Mouse (Mus musculus): ENCODE measurements at regions not wholly inside any gene's neighbourhood (a gene's known extent, or its start where the extent isn't known, plus 50 kb on each side); places are given as distances from the start of the nearest gene placed in this dataset.
A peak's percentile ranks its signal among the peaks of the same experiment; 100 is the strongest.

- Histone ChIP-seq H3K27me3 (peaks cover 10% of the 10 kb centered on the region; the same call in 1 of the 2 replicates), H3K9ac (replicated peaks) (no peak overlapping the region), H3K27ac (replicated peaks) (no peak overlapping the region), H3K4me3 (no peak overlapping the region), H3K36me3 (no peaks in the 10 kb centered on the region), H3K4me2 (replicated peaks) (no peak overlapping the region), H3K4me1 (peaks cover 17% of the 10 kb centered on the region), H3K9me3 (no peaks in the 10 kb centered on the region)
- ATAC-seq (ENCODE audit: low FRiP score, low read depth): 0 out of 2 replicates have a peak, but pooled peaks have one; percentile 12
- 47% methylated on average over 6 of the region's 6 CpGs for WGBS
Observed at GRCm38 (mm10) chr2:115455593-115455992, 125.9 kb upstream of the BC052040 start.

GRCm38 (mm10) chr2:115456372-115457022 lies 125.0 kb upstream of the BC052040 start:
- no peaks in the 10 kb centered on the region for H3K36me3 ChIP-seq
- no peak overlapping the region for H3K4me3 ChIP-seq
- peaks cover 22% of the 10 kb centered on the region for H3K4me1 ChIP-seq
- no peaks in the 10 kb centered on the region for H3K9me3 ChIP-seq
- H3K27ac ChIP-seq (replicated peaks): no peak overlapping the region
- H3K4me2 ChIP-seq (replicated peaks): no peak overlapping the region
- H3K9ac ChIP-seq (replicated peaks): no peak overlapping the region
- peaks cover 10% of the 10 kb centered on the region; the same call in 1 of the 2 replicates for H3K27me3 ChIP-seq
- WGBS: 67% methylated on average over 5 of the region's 5 CpGs
- ATAC-seq (ENCODE audit: low FRiP score, low read depth): no peak; the same call in 1 of the 2 replicates

- Histone ChIP-seq H3K9me3 (no peaks in the 10 kb centered on the region), H3K27ac (replicated peaks) (no peak overlapping the region), H3K4me1 (peaks cover 18% of the 10 kb centered on the region), H3K4me3 (no peak overlapping the region), H3K27me3 (peaks cover 3% of the 10 kb centered on the region; the same call in 1 of the 2 replicates), H3K4me2 (replicated peaks) (no peak overlapping the region), H3K9ac (replicated peaks) (no peak overlapping the region), H3K36me3 (no peaks in the 10 kb centered on the region)
- WGBS: 35% methylated on average over 5 of the region's 5 CpGs
- ATAC-seq (ENCODE audit: low FRiP score, low read depth): peak; percentile 83
Observed at GRCm38 (mm10) chr2:115460028-115460881, 121.3 kb upstream of the BC052040 start.

- Histone ChIP-seq H3K9me3 (no peaks in the 10 kb centered on the region), H3K4me2 (replicated peaks) (no peak overlapping the region), H3K9ac (replicated peaks) (no peak overlapping the region), H3K27ac (replicated peaks) (no peak overlapping the region), H3K4me3 (no peak overlapping the region), H3K36me3 (no peaks in the 10 kb centered on the region), H3K27me3 (peaks cover 3% of the 10 kb centered on the region; the same call in 1 of the 2 replicates), H3K4me1 (peaks cover 15% of the 10 kb centered on the region)
- no peak; the same call in 1 of the 2 replicates for ATAC-seq (ENCODE audit: low FRiP score, low read depth)
- 23% methylated on average over 1 of the region's 1 CpGs for WGBS
Observed at GRCm38 (mm10) chr2:115460882-115461151, 120.7 kb upstream of the BC052040 start.

- Histone ChIP-seq H3K36me3 (no peaks in the 10 kb centered on the region), H3K4me3 (no peak overlapping the region), H3K27me3 (peaks cover 6% of the 10 kb centered on the region), H3K9ac (replicated peaks) (no peak overlapping the region), H3K27ac (replicated peaks) (no peak overlapping the region), H3K9me3 (no peaks in the 10 kb centered on the region), H3K4me1 (peaks cover 8% of the 10 kb centered on the region), H3K4me2 (replicated peaks) (no peak overlapping the region)
- ATAC-seq (ENCODE audit: low FRiP score, low read depth): no peak
- 63% methylated on average over 4 of the region's 4 CpGs for WGBS
Observed at GRCm38 (mm10) chr2:115466170-115466569, 115.3 kb upstream of the BC052040 start.

GRCm38 (mm10) chr2:115467107-115467745 lies 114.3 kb upstream of the BC052040 start:
- Histone ChIP-seq H3K4me2 (replicated peaks) (no peak overlapping the region), H3K4me3 (no peak overlapping the region), H3K9ac (replicated peaks) (no peak overlapping the region), H3K27ac (replicated peaks) (no peak overlapping the region), H3K4me1 (peaks cover 8% of the 10 kb centered on the region), H3K9me3 (no peaks in the 10 kb centered on the region), H3K36me3 (no peaks in the 10 kb centered on the region), H3K27me3 (peaks cover 6% of the 10 kb centered on the region)
- 90% methylated on average over 11 of the region's 11 CpGs for WGBS
- ATAC-seq (ENCODE audit: low FRiP score, low read depth): no peak

GRCm38 (mm10) chr2:115467936-115468335 lies 113.6 kb upstream of the BC052040 start:
- H3K9me3 ChIP-seq: no peaks in the 10 kb centered on the region
- H3K27ac ChIP-seq (replicated peaks): no peak overlapping the region
- no peaks in the 10 kb centered on the region for H3K36me3 ChIP-seq
- peaks cover 8% of the 10 kb centered on the region for H3K4me1 ChIP-seq
- no peak overlapping the region for H3K4me3 ChIP-seq
- no peak for ATAC-seq (ENCODE audit: low FRiP score, low read depth)
- H3K9ac ChIP-seq (replicated peaks): no peak overlapping the region
- H3K27me3 ChIP-seq: peaks cover 6% of the 10 kb centered on the region
- 89% methylated on average over 6 of the region's 6 CpGs for WGBS
- no peak overlapping the region for H3K4me2 ChIP-seq (replicated peaks)

GRCm38 (mm10) chr2:115468471-115468909 lies 113.0 kb upstream of the BC052040 start:
- H3K36me3 ChIP-seq: no peaks in the 10 kb centered on the region
- peaks cover 8% of the 10 kb centered on the region for H3K4me1 ChIP-seq
- ATAC-seq (ENCODE audit: low FRiP score, low read depth): no peak
- H3K4me2 ChIP-seq (replicated peaks): 0 out of 2 replicates have a peak overlapping the region, but pooled peaks have one; percentile 2
- H3K27me3 ChIP-seq: peaks cover 6% of the 10 kb centered on the region
- 44% methylated on average over 7 of the region's 7 CpGs for WGBS
- H3K9ac ChIP-seq (replicated peaks): no peak overlapping the region
- H3K9me3 ChIP-seq: no peaks in the 10 kb centered on the region
- no peak overlapping the region for H3K27ac ChIP-seq (replicated peaks)
- no peak overlapping the region for H3K4me3 ChIP-seq

- Histone ChIP-seq H3K27me3 (peaks cover 6% of the 10 kb centered on the region), H3K4me1 (peaks cover 8% of the 10 kb centered on the region), H3K4me3 (no peak overlapping the region), H3K4me2 (replicated peaks) (no peak overlapping the region), H3K36me3 (no peaks in the 10 kb centered on the region), H3K9ac (replicated peaks) (no peak overlapping the region), H3K27ac (replicated peaks) (no peak overlapping the region), H3K9me3 (no peaks in the 10 kb centered on the region)
- 63% methylated on average over 6 of the region's 6 CpGs for WGBS
- no peak for ATAC-seq (ENCODE audit: low FRiP score, low read depth)
Observed at GRCm38 (mm10) chr2:115469165-115469821, 112.2 kb upstream of the BC052040 start.

- H3K9me3 ChIP-seq: no peaks in the 10 kb centered on the region
- 88% methylated on average over 2 of the region's 2 CpGs for WGBS
- H3K4me1 ChIP-seq: peaks cover 8% of the 10 kb centered on the region
- ATAC-seq (ENCODE audit: low FRiP score, low read depth): no peak
- H3K27me3 ChIP-seq: peaks cover 3% of the 10 kb centered on the region
- no peak overlapping the region for H3K9ac ChIP-seq (replicated peaks)
- H3K4me2 ChIP-seq (replicated peaks): no peak overlapping the region
- no peaks in the 10 kb centered on the region for H3K36me3 ChIP-seq
- no peak overlapping the region for H3K27ac ChIP-seq (replicated peaks)
- H3K4me3 ChIP-seq: no peak overlapping the region
Observed at GRCm38 (mm10) chr2:115472393-115472792, 109.1 kb upstream of the BC052040 start.

- H3K27me3 ChIP-seq: no peaks in the 10 kb centered on the region
- H3K36me3 ChIP-seq: no peaks in the 10 kb centered on the region
- ATAC-seq (ENCODE audit: low FRiP score, low read depth): no peak
- WGBS: 88% methylated on average over 13 of the region's 13 CpGs
- H3K4me3 ChIP-seq: no peak overlapping the region
- H3K27ac ChIP-seq (replicated peaks): no peak overlapping the region
- H3K9ac ChIP-seq (replicated peaks): no peak overlapping the region
- H3K9me3 ChIP-seq: no peaks in the 10 kb centered on the region
- H3K4me2 ChIP-seq (replicated peaks): no peak overlapping the region
- no peaks in the 10 kb centered on the region for H3K4me1 ChIP-seq
Observed at GRCm38 (mm10) chr2:115483418-115484288, 97.9 kb upstream of the BC052040 start.
